Comparison of ENCODE assay signal across 9 mouse cellular contexts in genomic region chr11:69389531-69390399, GRCm38 (mm10). TPM values are rescaled to one million over a fixed set of nuclear protein-coding genes. Genes with fewer than 3 reads are reported as not detected.
A peak's percentile ranks its signal among the peaks of the same experiment; 100 is the strongest.
DNase-seq lines count a peak whose midpoint lies in the region; ATAC-seq and TF ChIP-seq lines count a peak whose summit lies in the region.
"Had no signal": no experiment of that assay in that cellular context is flagged by ENCODE, and none has a peak within 500 bp of the region (broad histone marks: within the 10 kb centered on the region; RNA-seq: fewer than 3 reads in every experiment).

No protein-coding gene starts in this region.

- no peak for ATAC-seq in frontal cortex, adult (ENCODE audit: low TSS enrichment)
- ATAC-seq in stomach, embryonic 16.5 days (ENCODE audit: insufficient read depth, low FRiP score) = peak; percentile 1; the same call in 1 of the 2 replicates

- 52% methylated on average over 14 of the region's 14 CpGs for WGBS in lung, adult 2 months
- 55% methylated on average over 14 of the region's 14 CpGs for WGBS in stomach, embryonic 16.5 days

- no peak for TF ChIP-seq CTCF in lung, adult 2 months (IDR thresholded peaks at IDR 0.05; ENCODE audit: insufficient read depth, low read length)

- no peaks in the 10 kb centered on the region for H3K9me3 ChIP-seq in stomach, embryonic 16.5 days (replicated peaks; ENCODE audit: control insufficient read depth, low read length)

- DNase-seq in frontal cortex, postnatal 14 days (ENCODE audit: low spot score in 2 of 2) = peak; percentile 31 to 43
- DNase-seq in lung, adult 2 months = peak; percentile 17
- no peak for DNase-seq in lung, postnatal 25 days (ENCODE audit: low spot score)
- DNase-seq in kidney, postnatal 36 days = peak; percentile 71 to 82
- DNase-seq in yolk sac, embryonic 10.5 days (ENCODE audit: low spot score) = no peak

- no peak overlapping the region for H3K4me3 ChIP-seq in lung, adult 2 months (replicated peaks; ENCODE audit: extremely low read depth, low read depth, low read length)
- H3K4me3 ChIP-seq in brown adipose tissue, adult 24 weeks (ENCODE audit: insufficient read depth, low read depth, low read length) = peak overlapping the region; percentile 21; the same call in 1 of the 2 replicates
- no peak overlapping the region for H3K4me3 ChIP-seq in stomach, embryonic 16.5 days (replicated peaks; ENCODE audit: low read length)

- no peaks in the 10 kb centered on the region for H3K27me3 ChIP-seq in stomach, embryonic 16.5 days (ENCODE audit: control insufficient read depth, insufficient read depth, low read length)

- 0 out of 2 replicates have a peak, but pooled peaks cover 3% of the 10 kb centered on the region for H3K4me1 ChIP-seq in lung, adult 2 months (ENCODE audit: control insufficient read depth, insufficient read depth, low read length)
- H3K4me1 ChIP-seq in brown adipose tissue, adult 24 weeks (ENCODE audit: control insufficient read depth, insufficient read depth, insufficient read length, low read length) = no peaks in the 10 kb centered on the region
- H3K4me1 ChIP-seq in stomach, embryonic 16.5 days (ENCODE audit: control insufficient read depth, insufficient read depth, low read length) = peaks cover 4% of the 10 kb centered on the region; the same call in 1 of the 2 replicates

- no peak for TF ChIP-seq POLR2A in lung, adult 2 months (IDR thresholded peaks at IDR 0.05; ENCODE audit: borderline replicate concordance, extremely low read depth, low read depth, low read length)

- peak overlapping the region; percentile 39 for H3K4me2 ChIP-seq in stomach, embryonic 16.5 days (ENCODE audit: low read depth, low read length)

- peak overlapping the region; percentile 82 for H3K27ac ChIP-seq in brown adipose tissue, adult 24 weeks (replicated peaks; ENCODE audit: low read depth, low read length)
- no peak overlapping the region for H3K27ac ChIP-seq in stomach, embryonic 16.5 days (ENCODE audit: low read length)
- H3K27ac ChIP-seq: kidney, postnatal 0 days had no signal

- H3K36me3 ChIP-seq in stomach, embryonic 16.5 days (ENCODE audit: control insufficient read depth, insufficient read depth, low read length) = no peaks in the 10 kb centered on the region

- 0 out of 2 replicates have a peak overlapping the region, but pooled peaks have one; percentile 33 for H3K9ac ChIP-seq in stomach, embryonic 16.5 days (ENCODE audit: low read length)

RNA-seq across cellular contexts. Expression of gene Naa38, which starts 5.5 kb away (rescaled TPM):
- 129 and 141 TPM in 2 replicates for polyA plus RNA-seq in lung, adult 2 months (2012; rRNA removed)
- 249 and 290 TPM in 2 replicates for polyA plus RNA-seq in brown adipose tissue, adult 24 weeks (2012; ENCODE audit: insufficient read depth, insufficient read length, missing spikeins)
- polyA plus RNA-seq in stomach, embryonic 16.5 days (2015; fragmentation: Nextera tagmentation; extraction: Ambion mirVana) = 144 and 148 TPM in 2 replicates

RNA-seq across cellular contexts. Expression of gene Cyb5d1, which starts 5.7 kb away (rescaled TPM):
- polyA plus RNA-seq in lung, adult 2 months (2012; rRNA removed) = 21.9 and 24.7 TPM in 2 replicates
- polyA plus RNA-seq in brown adipose tissue, adult 24 weeks (2012; ENCODE audit: insufficient read depth, insufficient read length, missing spikeins) = 16.1 and 18.9 TPM in 2 replicates
- 29.4 TPM in 2 replicates for polyA plus RNA-seq in stomach, embryonic 16.5 days (2015; fragmentation: Nextera tagmentation; extraction: Ambion mirVana)

RNA-seq across cellular contexts. Expression of gene Tmem88, which starts 8.3 kb away (rescaled TPM):
- 37.8 and 63.1 TPM in 2 replicates for polyA plus RNA-seq in lung, adult 2 months (2012; rRNA removed)
- polyA plus RNA-seq in brown adipose tissue, adult 24 weeks (2012; ENCODE audit: insufficient read depth, insufficient read length, missing spikeins) = 4.1 and 8.3 TPM in 2 replicates
- 26.4 and 28.7 TPM in 2 replicates for polyA plus RNA-seq in stomach, embryonic 16.5 days (2015; fragmentation: Nextera tagmentation; extraction: Ambion mirVana)

RNA-seq across cellular contexts. Expression of gene Chd3, which starts 20.6 kb away (rescaled TPM):
- 120 and 135 TPM in 2 replicates for polyA plus RNA-seq in lung, adult 2 months (2012; rRNA removed)
- 19.4 and 27.0 TPM in 2 replicates for polyA plus RNA-seq in brown adipose tissue, adult 24 weeks (2012; ENCODE audit: insufficient read depth, insufficient read length, missing spikeins)
- polyA plus RNA-seq in stomach, embryonic 16.5 days (2015; fragmentation: Nextera tagmentation; extraction: Ambion mirVana) = 48.5 and 55.4 TPM in 2 replicates

RNA-seq across cellular contexts. Expression of gene Kdm6b, which starts 23.7 kb away (rescaled TPM):
- polyA plus RNA-seq in lung, adult 2 months (2012; rRNA removed) = 19.4 and 21.0 TPM in 2 replicates
- polyA plus RNA-seq in brown adipose tissue, adult 24 weeks (2012; ENCODE audit: insufficient read depth, insufficient read length, missing spikeins) = 13.9 and 16.9 TPM in 2 replicates
- 21.2 and 21.4 TPM in 2 replicates for polyA plus RNA-seq in stomach, embryonic 16.5 days (2015; fragmentation: Nextera tagmentation; extraction: Ambion mirVana)

Comparison
In these comparisons a context has a peak if more than half of its experiments do, and no peak if none do; other contexts are left out.
1. DNase-seq: peak in frontal cortex, postnatal 14 days (2 of 2), lung, adult 2 months (single experiment) and kidney, postnatal 36 days (2 of 2); none in lung, postnatal 25 days (single experiment) and yolk sac, embryonic 10.5 days (single experiment).